Mouse (Mus musculus): ENCODE results near the gene Anapc2.
"Not testable (repeated sequence)": the region's sequence is repeated elsewhere in the genome, so short reads cannot be mapped to it uniquely, and the experiment has no call there.

The Anapc2 gene

GRCm38 (mm10) chr2:25240723-25241437 lies 31.4 kb upstream of the Anapc2 start:
- peak; percentile 84 for DNase-seq (ENCODE audit: low read depth, low spot score)

GRCm38 (mm10) chr2:25241438-25241775 lies 30.9 kb upstream of the Anapc2 start:
- no peak for DNase-seq (ENCODE audit: low read depth, low spot score)

- peak; percentile 8 for DNase-seq (ENCODE audit: low read depth, low spot score)
Observed at GRCm38 (mm10) chr2:25242101-25242506, 30.2 kb upstream of the Anapc2 start, which contains the start of the genes Rnf208 and Cysrt1. Rnf208 (plus strand) TSS chr2:25242255. Cysrt1 (minus strand) TSS chr2:25242452.

- no peak for DNase-seq (ENCODE audit: low read depth, low spot score)
Observed at GRCm38 (mm10) chr2:25243342-25243741, 28.9 kb upstream of the Anapc2 start.

- DNase-seq (ENCODE audit: low read depth, low spot score): no peak
Observed at GRCm38 (mm10) chr2:25244144-25244543, 28.1 kb upstream of the Anapc2 start.

GRCm38 (mm10) chr2:25246183-25247072 lies 25.9 kb upstream of the Anapc2 start, which contains the start of gene AL732309.1:
AL732309.1 (minus strand) TSS chr2:25246863.
- no peak for DNase-seq (ENCODE audit: low read depth, low spot score)

- peak; percentile 58 for DNase-seq (ENCODE audit: low read depth, low spot score)
Observed at GRCm38 (mm10) chr2:25252331-25252730, 19.9 kb upstream of the Anapc2 start.

- DNase-seq (ENCODE audit: low read depth, low spot score): peak; percentile 94
Observed at GRCm38 (mm10) chr2:25255284-25255779, 16.9 kb upstream of the Anapc2 start, which contains the start of gene Tmem203. Tmem203 (plus strand) TSS chr2:25255439.

- DNase-seq (ENCODE audit: low read depth, low spot score): peak; percentile 87
Observed at GRCm38 (mm10) chr2:25256443-25257109, 15.7 kb upstream of the Anapc2 start.

GRCm38 (mm10) chr2:25257250-25257649 lies 15.0 kb upstream of the Anapc2 start:
- not testable (repeated sequence) for DNase-seq (ENCODE audit: low read depth, low spot score)

GRCm38 (mm10) chr2:25258887-25259286 lies 13.4 kb upstream of the Anapc2 start:
- DNase-seq (ENCODE audit: low read depth, low spot score): peak; percentile 52

- no peak for DNase-seq (ENCODE audit: low read depth, low spot score)
Observed at GRCm38 (mm10) chr2:25261870-25262269, 10.4 kb upstream of the Anapc2 start.

GRCm38 (mm10) chr2:25262291-25262767 lies 9.9 kb upstream of the Anapc2 start, which contains the start of gene Tprn:
Tprn (plus strand) TSS chr2:25262618.
- peak; percentile 98 for DNase-seq (ENCODE audit: low read depth, low spot score)

GRCm38 (mm10) chr2:25262795-25263622 lies 9.3 kb upstream of the Anapc2 start:
- DNase-seq (ENCODE audit: low read depth, low spot score): peak; percentile 79

- DNase-seq (ENCODE audit: low read depth, low spot score): no peak
Observed at GRCm38 (mm10) chr2:25263623-25264285, 8.5 kb upstream of the Anapc2 start.

GRCm38 (mm10) chr2:25264286-25264660 lies 8.0 kb upstream of the Anapc2 start:
- no peak for DNase-seq (ENCODE audit: low read depth, low spot score)

GRCm38 (mm10) chr2:25264851-25265250 lies 7.4 kb upstream of the Anapc2 start:
- DNase-seq (ENCODE audit: low read depth, low spot score): no peak

GRCm38 (mm10) chr2:25265897-25266656 lies 6.2 kb upstream of the Anapc2 start:
- DNase-seq (ENCODE audit: low read depth, low spot score): peak; percentile 51

- DNase-seq (ENCODE audit: low read depth, low spot score): no peak
Observed at GRCm38 (mm10) chr2:25266720-25267119, 5.6 kb upstream of the Anapc2 start.
